In genomic region chr2:60367871-60368270, GRCm38 (mm10) we compare ENCODE assay signal across 14 mouse cellular contexts. TPM values are rescaled to one million over a fixed set of nuclear protein-coding genes. Genes with fewer than 3 reads are reported as not detected.
A peak's percentile ranks its signal among the peaks of the same experiment; 100 is the strongest.
DNase-seq lines count a peak whose midpoint lies in the region.
"Had no signal": no experiment of that assay in that cellular context is flagged by ENCODE, and none has a peak within 500 bp of the region (broad histone marks: within the 10 kb centered on the region; RNA-seq: fewer than 3 reads in every experiment).

No protein-coding gene starts in this region.

- DNase-seq in testis, postnatal 10 days (ENCODE audit: low spot score): peak; percentile 1
- DNase-seq in testis, postnatal 14 days (ENCODE audit: low spot score): no peak
- DNase-seq in adipocyte (ENCODE audit: low spot score): peak; percentile 60
- DNase-seq in urinary bladder, postnatal 14 days (ENCODE audit: low spot score): no peak
- no peak for DNase-seq in adrenal gland, adult 8-10 months
- DNase-seq: adrenal gland, adult 2 months; adrenal gland, postnatal 14 days; adrenal gland, postnatal 36 days; cerebellum, adult 11-12 months; cerebellum, adult 2 months; cerebellum, adult 9-10 months; cerebellum, postnatal 10 days; cerebellum, postnatal 25 days; forebrain, postnatal 0 days had no signal

RNA-seq across cellular contexts. Expression of gene Ly75, which starts 15.2 kb away (rescaled TPM):
- total RNA-seq in adrenal gland, adult 8-10 months (2022): 1 to 10 TPM; 1.1 to 2.0 (median 1.5) TPM

Comparison
In these comparisons a context has a peak if more than half of its experiments do, and no peak if none do; other contexts are left out.
1. DNase-seq: peak in testis, postnatal 10 days (single experiment) and adipocyte (single experiment); none in testis, postnatal 14 days (single experiment), urinary bladder, postnatal 14 days (single experiment) and adrenal gland, adult 8-10 months (single experiment).